Mouse (Mus musculus) ES-Bruce4 (cell line): ENCODE measurements around the gene Lrrk2.
A peak's percentile ranks its signal among the peaks of the same experiment; 100 is the strongest.

ENCODE experiments used
- CTCF ChIP-seq: IDR thresholded peaks from one replicate; pipeline ENCODE4 v1.8.1; 2011; ENCODE audit warnings: low read depth, low read length
- EP300 ChIP-seq: IDR thresholded peaks from 2 replicates; pipeline ENCODE4 v1.6.1; 2011; ENCODE audit warnings: low read depth, low read length; ENCODE audit not compliant: insufficient read depth
- POLR2A ChIP-seq: IDR thresholded peaks from one replicate; pipeline ENCODE4 v1.8.1; 2011; ENCODE audit warnings: low read length; ENCODE audit not compliant: insufficient read depth

GRCm38 (mm10) chr15:91752111-91752510 lies 79.1 kb downstream of the Lrrk2 start:
- TF ChIP-seq POLR2A (no peak), CTCF (peak; percentile 63), EP300 (no peak)
